Mouse (Mus musculus): Measurements from ENCODE around the gene Taok3. TPM values are rescaled to one million over a fixed set of nuclear protein-coding genes. Genes with fewer than 3 reads are reported as not detected.

Gene Taok3
- polyA plus RNA-seq, 1 experiment: 7.7 TPM

- Histone ChIP-seq H3K4me3 (no peak overlapping the region), H3ac (ENCODE audit: control insufficient read depth, insufficient read length) (no peak overlapping the region), H3K79me2 (ENCODE audit: control insufficient read depth, insufficient read depth) (no peaks in the 10 kb centered on the region), H3K27me3 (ENCODE audit: control insufficient read depth, insufficient read depth, insufficient read length) (no peaks in the 10 kb centered on the region), H3K4me2 (ENCODE audit: low read depth) (no peak overlapping the region), H3K36me3 (ENCODE audit: control insufficient read depth, insufficient read depth) (peaks cover 16% of the 10 kb centered on the region)
- no peak for TF ChIP-seq CEBPB (IDR thresholded peaks at IDR 0.05; ENCODE audit: insufficient read depth, poor library complexity, severe bottlenecking)
Measured at GRCm38 (mm10) chr5:117104329-117104728, 15.6 kb upstream of the Taok3 start.

GRCm38 (mm10) chr5:117105761-117106160 is 14.2 kb upstream of the Taok3 start:
- H3ac ChIP-seq (ENCODE audit: control insufficient read depth, insufficient read length): no peak overlapping the region
- H3K4me2 ChIP-seq (ENCODE audit: low read depth): no peak overlapping the region
- TF ChIP-seq MYOD1 (IDR thresholded peaks at IDR 0.05; ENCODE audit: control insufficient read depth in 1 of 3, insufficient read length in 2 of 3, low read depth in 2 of 3) (no peak), REST (IDR thresholded peaks at IDR 0.05; ENCODE audit: insufficient read depth, insufficient read length) (no peak), MAX (IDR thresholded peaks at IDR 0.05; ENCODE audit: low read depth) (no peak), CEBPB (IDR thresholded peaks at IDR 0.05; ENCODE audit: insufficient read depth, poor library complexity, severe bottlenecking) (no peak), POLR2A (IDR thresholded peaks at IDR 0.05; ENCODE audit: insufficient read length, low read depth) (no peak), SRF (IDR thresholded peaks at IDR 0.05; ENCODE audit: control insufficient read depth, insufficient read length, low read depth) (no peak), MYOG (IDR thresholded peaks at IDR 0.05; ENCODE audit: control insufficient read depth in 1 of 3, insufficient read depth in 1 of 3, insufficient read length in 2 of 3, low read depth in 2 of 3) (no peak), E2F4 (IDR thresholded peaks at IDR 0.05; ENCODE audit: insufficient read depth) (no peak), TCF12 (IDR thresholded peaks at IDR 0.05; ENCODE audit: insufficient read depth, poor library complexity, severe bottlenecking) (no peak), TCF3 (IDR thresholded peaks at IDR 0.05; ENCODE audit: insufficient read length, low read depth) (no peak), USF1 (IDR thresholded peaks at IDR 0.05; ENCODE audit: low read depth) (no peak), POLR2AphosphoS2 (IDR thresholded peaks at IDR 0.05; ENCODE audit: insufficient read length, low read depth) (no peak)
- H3K36me3 ChIP-seq (ENCODE audit: control insufficient read depth, insufficient read depth): peaks cover 19% of the 10 kb centered on the region
- H3K27me3 ChIP-seq (ENCODE audit: control insufficient read depth, insufficient read depth, insufficient read length): no peaks in the 10 kb centered on the region
- H3K79me2 ChIP-seq (ENCODE audit: control insufficient read depth, insufficient read depth): no peaks in the 10 kb centered on the region
- no peak overlapping the region for H3K4me3 ChIP-seq

- H3K36me3 ChIP-seq (ENCODE audit: control insufficient read depth, insufficient read depth): peaks cover 25% of the 10 kb centered on the region
- peaks cover 5% of the 10 kb centered on the region for H3K79me2 ChIP-seq (ENCODE audit: control insufficient read depth, insufficient read depth)
- H3K4me3 ChIP-seq: no peak overlapping the region
- no peak for TF ChIP-seq TCF3 (IDR thresholded peaks at IDR 0.05; ENCODE audit: insufficient read length, low read depth)
- TF ChIP-seq E2F4 (IDR thresholded peaks at IDR 0.05; ENCODE audit: insufficient read depth): no peak
- TF ChIP-seq MYOD1 (IDR thresholded peaks at IDR 0.05; ENCODE audit: control insufficient read depth in 1 of 3, insufficient read length in 2 of 3, low read depth in 2 of 3): no peak
- no peak for TF ChIP-seq REST (IDR thresholded peaks at IDR 0.05; ENCODE audit: insufficient read depth, insufficient read length)
- TF ChIP-seq POLR2AphosphoS2 (IDR thresholded peaks at IDR 0.05; ENCODE audit: insufficient read length, low read depth): no peak
- TF ChIP-seq USF1 (IDR thresholded peaks at IDR 0.05; ENCODE audit: low read depth): no peak
- no peak for TF ChIP-seq TCF12 (IDR thresholded peaks at IDR 0.05; ENCODE audit: insufficient read depth, poor library complexity, severe bottlenecking)
- no peak for TF ChIP-seq SRF (IDR thresholded peaks at IDR 0.05; ENCODE audit: control insufficient read depth, insufficient read length, low read depth)
- no peak for TF ChIP-seq POLR2A (IDR thresholded peaks at IDR 0.05; ENCODE audit: insufficient read length, low read depth)
- TF ChIP-seq CEBPB (IDR thresholded peaks at IDR 0.05; ENCODE audit: insufficient read depth, poor library complexity, severe bottlenecking): no peak
- TF ChIP-seq MYOG (IDR thresholded peaks at IDR 0.05; ENCODE audit: control insufficient read depth in 1 of 3, insufficient read depth in 1 of 3, insufficient read length in 2 of 3, low read depth in 2 of 3): no peak
- no peaks in the 10 kb centered on the region for H3K27me3 ChIP-seq (ENCODE audit: control insufficient read depth, insufficient read depth, insufficient read length)
- H3K4me2 ChIP-seq (ENCODE audit: low read depth): no peak overlapping the region
- no peak overlapping the region for H3ac ChIP-seq (ENCODE audit: control insufficient read depth, insufficient read length)
Measured at GRCm38 (mm10) chr5:117108292-117108691, 11.6 kb upstream of the Taok3 start.

GRCm38 (mm10) chr5:117108731-117109130 is 11.2 kb upstream of the Taok3 start:
- peaks cover 26% of the 10 kb centered on the region for H3K36me3 ChIP-seq (ENCODE audit: control insufficient read depth, insufficient read depth)
- TF ChIP-seq POLR2A (IDR thresholded peaks at IDR 0.05; ENCODE audit: insufficient read length, low read depth): no peak
- no peak for TF ChIP-seq TCF12 (IDR thresholded peaks at IDR 0.05; ENCODE audit: insufficient read depth, poor library complexity, severe bottlenecking)
- TF ChIP-seq MYOG (IDR thresholded peaks at IDR 0.05; ENCODE audit: control insufficient read depth in 1 of 3, insufficient read depth in 1 of 3, insufficient read length in 2 of 3, low read depth in 2 of 3): no peak
- no peak for TF ChIP-seq E2F4 (IDR thresholded peaks at IDR 0.05; ENCODE audit: insufficient read depth)
- TF ChIP-seq REST (IDR thresholded peaks at IDR 0.05; ENCODE audit: insufficient read depth, insufficient read length): no peak
- no peak for TF ChIP-seq POLR2AphosphoS2 (IDR thresholded peaks at IDR 0.05; ENCODE audit: insufficient read length, low read depth)
- no peak for TF ChIP-seq USF1 (IDR thresholded peaks at IDR 0.05; ENCODE audit: low read depth)
- no peak for TF ChIP-seq CEBPB (IDR thresholded peaks at IDR 0.05; ENCODE audit: insufficient read depth, poor library complexity, severe bottlenecking)
- no peak for TF ChIP-seq TCF3 (IDR thresholded peaks at IDR 0.05; ENCODE audit: insufficient read length, low read depth)
- TF ChIP-seq SRF (IDR thresholded peaks at IDR 0.05; ENCODE audit: control insufficient read depth, insufficient read length, low read depth): no peak
- no peak for TF ChIP-seq MYOD1 (IDR thresholded peaks at IDR 0.05; ENCODE audit: control insufficient read depth in 1 of 3, insufficient read length in 2 of 3, low read depth in 2 of 3)
- TF ChIP-seq MAX (IDR thresholded peaks at IDR 0.05; ENCODE audit: low read depth): no peak
- H3K27me3 ChIP-seq (ENCODE audit: control insufficient read depth, insufficient read depth, insufficient read length): no peaks in the 10 kb centered on the region
- no peak overlapping the region for H3ac ChIP-seq (ENCODE audit: control insufficient read depth, insufficient read length)
- H3K4me2 ChIP-seq (ENCODE audit: low read depth): no peak overlapping the region
- H3K79me2 ChIP-seq (ENCODE audit: control insufficient read depth, insufficient read depth): peaks cover 8% of the 10 kb centered on the region
- no peak overlapping the region for H3K4me3 ChIP-seq

GRCm38 (mm10) chr5:117109522-117109921 is 10.4 kb upstream of the Taok3 start:
- H3K79me2 ChIP-seq (ENCODE audit: control insufficient read depth, insufficient read depth): peaks cover 16% of the 10 kb centered on the region
- H3K4me2 ChIP-seq (ENCODE audit: low read depth): no peak overlapping the region
- H3K4me3 ChIP-seq: no peak overlapping the region
- no peaks in the 10 kb centered on the region for H3K27me3 ChIP-seq (ENCODE audit: control insufficient read depth, insufficient read depth, insufficient read length)
- peaks cover 22% of the 10 kb centered on the region for H3K36me3 ChIP-seq (ENCODE audit: control insufficient read depth, insufficient read depth)
- TF ChIP-seq POLR2A (IDR thresholded peaks at IDR 0.05; ENCODE audit: insufficient read length, low read depth): no peak
- TF ChIP-seq MYOD1 (IDR thresholded peaks at IDR 0.05; ENCODE audit: control insufficient read depth in 1 of 3, insufficient read length in 2 of 3, low read depth in 2 of 3): no peak
- H3ac ChIP-seq (ENCODE audit: control insufficient read depth, insufficient read length): no peak overlapping the region

Measured in myocyte (in vitro differentiated cells).